Mouse (Mus musculus): ENCODE measurements at regions not wholly inside any gene's neighbourhood (a gene's known extent, or its start where the extent isn't known, plus 50 kb on each side); places are given as distances from the start of the nearest gene placed in this dataset.

DNA sequence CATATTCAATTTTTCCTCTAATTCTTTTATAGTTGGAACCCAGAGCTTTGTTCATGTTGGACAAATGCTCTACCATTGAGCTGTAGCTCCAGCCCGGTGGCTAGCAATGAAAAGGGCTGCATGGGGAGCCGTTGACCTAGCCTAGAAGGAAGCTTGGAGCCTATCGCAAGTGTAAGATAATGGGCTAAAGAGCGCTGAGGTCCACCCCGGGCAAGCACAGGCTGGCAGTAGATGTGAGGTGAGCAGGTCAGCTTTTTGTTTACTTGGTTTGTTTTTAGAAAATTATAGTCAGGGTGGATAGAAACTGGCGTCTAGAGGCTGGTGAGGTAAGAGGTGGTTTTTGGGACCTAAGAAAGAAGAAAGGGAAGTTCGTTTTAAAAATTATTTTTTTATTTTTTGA is 181.0 kb downstream of the Plpp3 start:
- TF ChIP-seq CTCF (IDR thresholded peaks at IDR 0.05; ENCODE audit: insufficient read depth, low read depth, low read length) (no peak), POLR2A (IDR thresholded peaks at IDR 0.05; ENCODE audit: insufficient read depth, low read depth, low read length) (no peak)
- no peak overlapping the region for H3K27ac ChIP-seq (ENCODE audit: insufficient read depth, low read depth, low read length)
- H3K4me3 ChIP-seq (ENCODE audit: insufficient read depth, low read depth, low read length), result no peak overlapping the region
- 79% methylated on average over 7 of the region's 7 CpGs for WGBS
- H3K4me1 ChIP-seq (ENCODE audit: control insufficient read depth, insufficient read depth, low read length), result no peaks in the 10 kb centered on the region

DNA sequence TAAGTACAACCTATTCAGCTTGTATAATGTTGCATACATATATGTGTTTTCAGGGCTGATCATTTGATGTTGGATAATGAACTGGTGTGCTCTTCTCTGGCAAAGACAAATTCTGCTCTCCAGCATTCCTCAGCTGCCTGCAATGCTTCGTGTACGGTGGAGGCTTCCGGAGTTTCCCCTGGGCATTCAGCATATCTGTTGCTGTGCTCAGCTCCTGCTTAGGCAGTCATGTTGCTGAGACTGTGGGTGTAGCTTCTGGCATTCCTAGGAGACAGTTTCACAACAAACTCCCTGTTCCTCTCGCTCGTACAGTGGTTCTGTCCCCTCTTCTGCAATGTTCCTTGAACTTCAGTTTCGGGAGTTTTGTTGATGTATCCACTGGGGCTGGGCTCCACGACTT is 181.7 kb downstream of the Plpp3 start:
- 71% methylated on average over 7 of the region's 7 CpGs for WGBS
- TF ChIP-seq CTCF (IDR thresholded peaks at IDR 0.05; ENCODE audit: insufficient read depth, low read depth, low read length), result no peak
- no peak for TF ChIP-seq POLR2A (IDR thresholded peaks at IDR 0.05; ENCODE audit: insufficient read depth, low read depth, low read length)
- Histone ChIP-seq H3K4me3 (ENCODE audit: insufficient read depth, low read depth, low read length) (no peak overlapping the region), H3K27ac (ENCODE audit: insufficient read depth, low read depth, low read length) (no peak overlapping the region), H3K4me1 (ENCODE audit: control insufficient read depth, insufficient read depth, low read length) (no peaks in the 10 kb centered on the region)

DNA sequence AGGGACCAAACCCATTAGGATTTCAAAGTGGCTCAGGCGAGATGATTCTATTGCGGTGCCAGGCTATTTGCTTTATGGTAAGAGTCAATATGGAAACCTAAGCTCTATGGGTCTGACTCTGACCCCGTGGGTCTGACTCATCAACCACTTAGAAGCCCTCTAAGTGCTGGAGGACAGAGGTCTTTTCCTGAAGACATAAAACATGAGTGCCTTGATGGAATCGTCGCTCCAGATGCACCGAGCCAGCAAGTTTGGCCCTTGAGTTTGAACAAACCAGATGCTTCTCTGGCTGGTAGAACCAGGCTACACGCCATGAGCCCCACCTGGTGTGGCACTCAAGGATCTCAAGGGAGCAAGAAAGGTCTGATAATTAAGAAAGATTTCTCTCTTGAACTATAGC is 184.1 kb downstream of the Plpp3 start:
- H3K4me1 ChIP-seq (ENCODE audit: control insufficient read depth, insufficient read depth, low read length), result no peaks in the 10 kb centered on the region
- H3K27ac ChIP-seq (ENCODE audit: insufficient read depth, low read depth, low read length), result no peak overlapping the region
- 93% methylated on average over 7 of the region's 7 CpGs for WGBS
- TF ChIP-seq POLR2A (IDR thresholded peaks at IDR 0.05; ENCODE audit: insufficient read depth, low read depth, low read length) (no peak), CTCF (IDR thresholded peaks at IDR 0.05; ENCODE audit: insufficient read depth, low read depth, low read length) (no peak)
- no peak overlapping the region for H3K4me3 ChIP-seq (ENCODE audit: insufficient read depth, low read depth, low read length)

DNA sequence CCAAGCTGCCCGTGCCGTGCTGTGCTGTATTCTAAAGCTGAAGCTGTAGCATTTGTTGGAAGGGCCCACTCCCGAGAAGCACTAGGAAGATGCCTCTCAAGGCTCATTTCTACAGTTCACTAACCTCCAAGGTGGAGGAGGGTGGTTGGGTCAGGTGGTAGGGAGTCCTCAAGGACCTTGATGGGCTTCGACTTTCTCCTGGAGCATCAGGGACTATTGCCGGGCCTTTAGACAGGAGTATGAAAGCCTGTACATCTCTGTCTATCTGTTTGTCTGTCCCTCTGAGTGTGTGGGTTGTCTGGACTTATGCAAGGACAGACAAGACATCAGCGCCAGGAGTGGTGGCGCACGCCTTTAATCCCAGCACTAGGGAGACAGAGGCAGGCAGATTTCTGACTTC is 189.7 kb downstream of the Plpp3 start:
- WGBS, result 98% methylated on average over 8 of the region's 8 CpGs
- no peak for TF ChIP-seq POLR2A (IDR thresholded peaks at IDR 0.05; ENCODE audit: insufficient read depth, low read depth, low read length)
- no peak for TF ChIP-seq CTCF (IDR thresholded peaks at IDR 0.05; ENCODE audit: insufficient read depth, low read depth, low read length)
- Histone ChIP-seq H3K27ac (ENCODE audit: insufficient read depth, low read depth, low read length) (no peak overlapping the region), H3K4me3 (ENCODE audit: insufficient read depth, low read depth, low read length) (no peak overlapping the region), H3K4me1 (ENCODE audit: control insufficient read depth, insufficient read depth, low read length) (no peaks in the 10 kb centered on the region)

DNA sequence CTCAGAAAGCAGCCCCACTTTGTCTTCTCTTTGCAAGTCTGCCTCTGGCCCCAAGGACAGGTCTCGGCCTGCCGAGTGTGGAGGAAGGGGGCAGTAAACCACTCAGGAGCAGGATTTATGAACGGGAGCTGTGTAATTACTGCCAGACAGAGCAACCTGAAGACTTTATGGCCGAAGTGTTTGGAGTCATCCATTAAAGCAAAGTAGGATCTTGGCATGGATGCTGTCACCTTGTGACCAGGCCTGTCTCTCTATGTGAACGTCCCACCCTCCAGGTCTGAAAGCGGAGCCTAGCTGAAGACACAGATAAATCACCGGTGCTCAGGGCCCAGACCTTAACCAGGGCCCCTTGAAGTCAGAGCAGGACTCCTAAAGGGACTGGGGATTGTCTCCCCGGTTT is 190.8 kb downstream of the Plpp3 start:
- 94% methylated on average over 8 of the region's 8 CpGs for WGBS
- Histone ChIP-seq H3K27ac (ENCODE audit: insufficient read depth, low read depth, low read length) (no peak overlapping the region), H3K4me1 (ENCODE audit: control insufficient read depth, insufficient read depth, low read length) (peaks cover 3% of the 10 kb centered on the region; the same call in 1 of the 2 replicates), H3K4me3 (ENCODE audit: insufficient read depth, low read depth, low read length) (no peak overlapping the region)
- no peak for TF ChIP-seq CTCF (IDR thresholded peaks at IDR 0.05; ENCODE audit: insufficient read depth, low read depth, low read length)
- TF ChIP-seq POLR2A (IDR thresholded peaks at IDR 0.05; ENCODE audit: insufficient read depth, low read depth, low read length), result no peak

DNA sequence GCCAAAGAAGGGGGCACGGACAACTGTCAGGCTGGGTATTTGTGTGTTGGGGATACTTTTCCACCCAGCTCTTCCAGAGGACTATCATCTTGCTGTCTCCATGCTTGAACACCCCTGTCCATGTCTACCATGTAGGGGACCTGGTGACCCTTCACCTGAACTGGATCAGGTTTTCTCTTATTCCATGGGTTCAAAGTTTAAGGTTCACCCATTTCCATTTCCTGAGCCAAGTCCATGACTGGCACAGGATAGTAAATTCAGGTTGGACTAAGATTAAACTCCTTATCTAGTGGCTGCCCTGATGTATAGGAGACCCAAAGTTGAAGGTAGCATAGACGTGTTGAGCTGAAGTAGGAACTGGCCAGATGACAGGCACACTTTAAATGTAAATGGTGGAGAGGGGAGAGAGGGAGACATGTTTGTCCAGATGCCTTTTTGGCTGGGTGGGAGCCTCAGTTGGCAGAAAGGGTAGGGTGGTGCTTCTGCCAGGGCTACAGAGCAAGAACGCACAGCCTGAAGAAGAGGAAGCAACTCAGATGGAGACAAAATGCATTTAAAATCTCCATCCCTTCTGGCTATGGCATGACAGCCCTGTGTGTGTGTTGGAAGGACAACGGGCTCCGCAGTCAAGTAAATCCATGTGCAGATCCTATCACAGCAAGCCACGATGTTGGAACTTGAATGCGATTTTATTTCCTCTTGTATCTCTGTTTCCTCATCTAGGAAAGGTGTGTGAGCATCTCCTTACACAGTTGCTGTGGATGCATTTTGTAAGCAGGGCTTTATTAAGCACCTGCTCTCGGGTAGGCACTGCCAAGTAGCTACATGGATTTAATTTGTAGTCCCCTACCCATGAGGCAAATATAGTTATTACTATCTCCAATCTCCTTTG is 192.4 kb downstream of the Plpp3 start:
- WGBS, result 97% methylated on average over 8 of the region's 8 CpGs
- H3K4me1 ChIP-seq (ENCODE audit: control insufficient read depth, insufficient read depth, low read length), result peaks cover 3% of the 10 kb centered on the region; the same call in 1 of the 2 replicates
- TF ChIP-seq POLR2A (IDR thresholded peaks at IDR 0.05; ENCODE audit: insufficient read depth, low read depth, low read length), result no peak
- H3K4me3 ChIP-seq (ENCODE audit: insufficient read depth, low read depth, low read length), result no peak overlapping the region
- no peak overlapping the region for H3K27ac ChIP-seq (ENCODE audit: insufficient read depth, low read depth, low read length)

DNA sequence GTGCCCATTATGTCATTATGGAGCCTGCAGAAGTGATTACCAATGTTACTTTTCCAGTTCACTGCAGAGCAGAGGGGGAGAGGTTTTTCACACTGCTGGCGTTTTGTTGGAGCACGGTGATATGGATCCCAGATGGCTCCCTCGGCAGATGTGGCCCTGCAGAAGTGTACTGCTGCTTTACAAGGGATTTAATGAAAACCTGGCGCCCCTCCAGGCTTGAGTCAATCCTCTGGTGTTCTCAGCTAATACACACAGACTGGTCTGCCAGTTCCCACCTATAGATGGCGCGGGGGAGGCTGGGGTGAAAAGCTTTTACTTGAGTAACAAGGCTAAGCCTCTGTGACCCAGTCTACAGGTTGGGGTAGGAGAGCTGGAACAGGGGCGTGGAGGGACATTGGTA is 195.2 kb downstream of the Plpp3 start:
- H3K4me1 ChIP-seq (ENCODE audit: control insufficient read depth, insufficient read depth, low read length), result peaks cover 3% of the 10 kb centered on the region; the same call in 1 of the 2 replicates
- H3K27ac ChIP-seq (ENCODE audit: insufficient read depth, low read depth, low read length), result no peak overlapping the region
- TF ChIP-seq CTCF (IDR thresholded peaks at IDR 0.05; ENCODE audit: insufficient read depth, low read depth, low read length) (no peak), POLR2A (IDR thresholded peaks at IDR 0.05; ENCODE audit: insufficient read depth, low read depth, low read length) (no peak)
- no peak overlapping the region for H3K4me3 ChIP-seq (ENCODE audit: insufficient read depth, low read depth, low read length)
- 50% methylated on average over 7 of the region's 7 CpGs for WGBS

DNA sequence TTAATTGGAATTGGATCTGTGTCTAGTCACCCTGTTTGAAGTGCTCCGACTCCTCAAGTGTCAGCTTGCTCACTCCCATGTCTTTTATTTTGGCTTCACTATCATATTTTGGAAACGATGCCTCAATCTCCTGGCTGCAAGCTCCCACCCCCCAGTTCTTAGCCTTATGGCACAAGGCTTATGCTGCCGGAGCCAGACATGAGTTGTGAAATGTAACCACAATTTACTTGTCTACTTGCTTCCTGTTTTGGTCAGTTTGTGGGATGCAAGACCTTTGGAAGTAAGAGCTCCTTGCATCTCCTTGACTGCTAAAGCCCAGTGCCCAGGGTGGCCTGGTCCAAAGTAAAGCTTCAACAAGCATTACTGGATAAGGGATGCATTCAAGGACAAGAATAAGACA is 195.8 kb downstream of the Plpp3 start:
- H3K4me3 ChIP-seq (ENCODE audit: insufficient read depth, low read depth, low read length), result no peak overlapping the region
- WGBS, result 81% methylated on average over 3 of the region's 3 CpGs
- no peak overlapping the region for H3K27ac ChIP-seq (ENCODE audit: insufficient read depth, low read depth, low read length)
- no peak for TF ChIP-seq CTCF (IDR thresholded peaks at IDR 0.05; ENCODE audit: insufficient read depth, low read depth, low read length)
- TF ChIP-seq POLR2A (IDR thresholded peaks at IDR 0.05; ENCODE audit: insufficient read depth, low read depth, low read length), result no peak
- peaks cover 3% of the 10 kb centered on the region; the same call in 1 of the 2 replicates for H3K4me1 ChIP-seq (ENCODE audit: control insufficient read depth, insufficient read depth, low read length)

DNA sequence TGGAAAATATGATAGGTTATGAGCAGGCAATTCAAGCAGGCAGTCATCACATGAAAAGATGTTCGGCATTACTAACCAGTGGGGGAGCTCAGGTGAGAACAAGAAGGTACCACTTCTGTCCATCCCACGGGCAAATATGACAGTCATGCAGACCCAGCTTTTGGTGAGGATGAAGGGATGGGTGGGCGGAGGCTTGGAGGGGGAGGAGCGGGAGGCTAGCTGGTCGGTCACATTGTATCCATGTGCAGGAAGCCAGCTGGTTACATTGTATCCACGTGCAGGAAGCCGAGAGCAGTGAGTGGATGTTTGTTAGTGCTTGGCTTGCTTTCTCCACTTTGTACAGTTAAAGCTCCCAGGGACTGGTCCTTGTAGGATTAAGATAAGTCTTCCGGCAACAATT is 196.9 kb downstream of the Plpp3 start:
- Histone ChIP-seq H3K4me1 (ENCODE audit: control insufficient read depth, insufficient read depth, low read length) (peaks cover 3% of the 10 kb centered on the region; the same call in 1 of the 2 replicates), H3K4me3 (ENCODE audit: insufficient read depth, low read depth, low read length) (no peak overlapping the region), H3K27ac (ENCODE audit: insufficient read depth, low read depth, low read length) (no peak overlapping the region)
- WGBS, result 73% methylated on average over 8 of the region's 8 CpGs
- TF ChIP-seq CTCF (IDR thresholded peaks at IDR 0.05; ENCODE audit: insufficient read depth, low read depth, low read length), result no peak
- TF ChIP-seq POLR2A (IDR thresholded peaks at IDR 0.05; ENCODE audit: insufficient read depth, low read depth, low read length), result no peak

Measured in olfactory bulb, adult 2 months (tissue).